Mouse (Mus musculus): ENCODE measurements around the gene Sctr. TPM values are rescaled to one million over a fixed set of nuclear protein-coding genes. Genes with fewer than 3 reads are reported as not detected.
A peak's percentile ranks its signal among the peaks of the same experiment; 100 is the strongest.

Sctr gene
- polyA plus RNA-seq, 1 experiment from 2014 or later, result 0.11 TPM

- WGBS, result 88% methylated on average over 5 of the region's 5 CpGs
- no peak for ATAC-seq (ENCODE audit: insufficient number of reproducible peaks, insufficient read depth, low FRiP score, low read depth)
- H3K9ac ChIP-seq (ENCODE audit: low read length), result no peak overlapping the region
Observed at GRCm38 (mm10) chr1:119986555-119986954, 20.1 kb upstream of the Sctr start.

DNA sequence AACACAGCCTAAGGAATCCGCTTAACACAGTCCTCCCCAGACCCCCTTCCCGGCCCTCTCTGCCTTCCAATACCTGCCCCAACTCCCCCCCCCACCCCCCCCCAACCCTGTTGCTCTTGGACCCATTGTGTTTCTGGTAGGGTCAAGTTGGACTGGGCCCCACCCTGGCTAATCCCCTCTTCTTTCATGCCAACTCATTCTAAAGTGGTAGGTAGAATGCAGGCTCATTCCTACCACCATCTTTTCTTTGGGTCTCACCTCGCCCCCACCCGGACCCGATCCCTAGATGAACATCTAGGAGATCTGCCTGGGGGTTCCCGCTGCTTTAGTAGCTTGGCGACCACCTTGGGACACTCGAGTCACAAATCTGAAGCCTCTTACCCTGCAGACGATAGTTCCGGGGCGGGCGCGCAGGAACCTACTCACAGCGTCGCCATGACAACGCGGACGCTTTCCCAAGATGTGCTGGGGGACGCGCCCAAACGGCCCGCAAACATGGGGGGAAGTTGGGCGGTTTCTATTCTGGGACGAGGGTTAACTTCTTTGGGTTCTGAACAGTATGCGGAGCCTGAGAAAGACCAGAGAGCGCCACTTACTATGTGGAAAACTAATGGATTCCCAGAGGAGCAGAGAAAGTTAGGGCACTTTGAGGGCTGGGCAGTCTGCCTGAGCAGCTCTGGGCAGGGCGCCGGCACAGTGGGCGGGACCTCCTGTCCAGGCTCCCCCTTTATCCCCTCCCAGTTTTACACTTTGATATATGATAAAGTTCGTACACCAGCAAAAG lies 9.7 kb upstream of the Sctr start, which contains the start of gene Cfap221:
Cfap221 (minus strand) TSS at position 437 of the 784 bp plus-strand sequence.
- H3K9me3 ChIP-seq (ENCODE audit: control insufficient read depth, low read length), result no peaks in the 10 kb centered on the region
- H3K9ac ChIP-seq (ENCODE audit: low read length), result peak within 1 kb of the TSS; percentile 49; the same call in 1 of the 2 replicates
- peak within 1 kb of the TSS; percentile 54 to 62 for H3K4me3 ChIP-seq (ENCODE audit: control insufficient read depth in 1 of 2, insufficient read depth in 1 of 2, low read depth in 1 of 2, low read length in 2 of 2)
- WGBS, result 6% methylated on average over 30 of the region's 30 CpGs
- no peaks in the 10 kb centered on the region for H3K27me3 ChIP-seq (ENCODE audit: control insufficient read depth, insufficient read depth, low read length)
- peak; percentile 78; the same call in 1 of the 2 replicates for ATAC-seq (ENCODE audit: insufficient number of reproducible peaks, insufficient read depth, low FRiP score, low read depth)
- no peaks in the 10 kb centered on the region for H3K36me3 ChIP-seq (ENCODE audit: control insufficient read depth, insufficient read depth, low read length)
- H3K4me2 ChIP-seq (ENCODE audit: low read length), result peak within 1 kb of the TSS; percentile 79
- H3K27ac ChIP-seq (replicated peaks in 1 of 2; ENCODE audit: control insufficient read depth in 1 of 2, insufficient read depth in 1 of 2, low read depth in 2 of 2, low read length in 2 of 2), result no peak within 1 kb of the TSS
- no peaks in the 10 kb centered on the region; a peak in 1 of 4 replicates for H3K4me1 ChIP-seq (ENCODE audit: control insufficient read depth in 2 of 2, insufficient read depth in 2 of 2, low read length in 2 of 2)

More at GRCm38 (mm10) chr1:119986555-119986954, 20.1 kb upstream of the Sctr start:
- no peaks in the 10 kb centered on the region for H3K4me1 ChIP-seq (ENCODE audit: control insufficient read depth in 2 of 2, insufficient read depth in 2 of 2, low read length in 2 of 2)
- H3K36me3 ChIP-seq (ENCODE audit: control insufficient read depth, insufficient read depth, low read length), result no peaks in the 10 kb centered on the region
- no peak overlapping the region for H3K4me3 ChIP-seq (ENCODE audit: control insufficient read depth in 1 of 2, insufficient read depth in 1 of 2, low read depth in 1 of 2, low read length in 2 of 2)
- no peak overlapping the region for H3K27ac ChIP-seq (replicated peaks in 1 of 2; ENCODE audit: control insufficient read depth in 1 of 2, insufficient read depth in 1 of 2, low read depth in 2 of 2, low read length in 2 of 2)
- H3K27me3 ChIP-seq (ENCODE audit: control insufficient read depth, insufficient read depth, low read length), result no peaks in the 10 kb centered on the region
- no peaks in the 10 kb centered on the region for H3K9me3 ChIP-seq (ENCODE audit: control insufficient read depth, low read length)
- no peak overlapping the region for H3K4me2 ChIP-seq (ENCODE audit: low read length)

DNA sequence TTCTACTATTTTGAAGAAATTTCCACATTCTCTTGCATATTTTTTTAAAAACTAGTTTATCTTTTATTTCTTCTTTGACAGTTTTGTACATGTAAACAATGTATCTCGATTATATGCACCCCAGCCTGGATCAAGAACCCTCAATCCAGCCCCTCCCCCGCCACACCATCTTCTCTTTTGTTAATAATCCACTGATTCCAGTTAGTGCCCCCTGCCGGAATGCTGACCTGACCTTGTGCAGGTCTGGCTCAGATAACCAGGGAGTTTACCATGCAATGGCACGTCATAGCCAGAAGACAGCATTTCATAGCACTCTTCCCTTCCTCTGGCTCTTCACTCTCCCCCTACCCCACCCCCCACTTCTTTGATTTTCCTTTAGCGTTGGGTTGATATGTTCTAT lies 9.1 kb upstream of the Sctr start:
- peak overlapping the region; percentile 54 to 62; a peak in 3 of 4 replicates for H3K4me3 ChIP-seq (ENCODE audit: control insufficient read depth in 1 of 2, insufficient read depth in 1 of 2, low read depth in 1 of 2, low read length in 2 of 2)
- no peaks in the 10 kb centered on the region; a peak in 1 of 4 replicates for H3K4me1 ChIP-seq (ENCODE audit: control insufficient read depth in 2 of 2, insufficient read depth in 2 of 2, low read length in 2 of 2)
- peak overlapping the region; percentile 79 for H3K4me2 ChIP-seq (ENCODE audit: low read length)
- no peak for ATAC-seq (ENCODE audit: insufficient number of reproducible peaks, insufficient read depth, low FRiP score, low read depth)
- 22% methylated on average over 5 of the region's 5 CpGs for WGBS
- no peak overlapping the region for H3K27ac ChIP-seq (replicated peaks in 1 of 2; ENCODE audit: control insufficient read depth in 1 of 2, insufficient read depth in 1 of 2, low read depth in 2 of 2, low read length in 2 of 2)
- H3K36me3 ChIP-seq (ENCODE audit: control insufficient read depth, insufficient read depth, low read length), result no peaks in the 10 kb centered on the region
- H3K9ac ChIP-seq (ENCODE audit: low read length), result no peak overlapping the region; the same call in 1 of the 2 replicates
- H3K27me3 ChIP-seq (ENCODE audit: control insufficient read depth, insufficient read depth, low read length), result no peaks in the 10 kb centered on the region
- no peaks in the 10 kb centered on the region for H3K9me3 ChIP-seq (ENCODE audit: control insufficient read depth, low read length)

GRCm38 (mm10) chr1:120007851-120008588 lies 1.3 kb downstream of the Sctr start:
- no peaks in the 10 kb centered on the region for H3K9me3 ChIP-seq (ENCODE audit: control insufficient read depth, low read length)
- no peaks in the 10 kb centered on the region for H3K36me3 ChIP-seq (ENCODE audit: control insufficient read depth, insufficient read depth, low read length)
- peak overlapping the region; percentile 43 to 45; a peak in 2 of 4 replicates for H3K4me3 ChIP-seq (ENCODE audit: control insufficient read depth in 1 of 2, insufficient read depth in 1 of 2, low read depth in 1 of 2, low read length in 2 of 2)
- peaks cover 18% of the 10 kb centered on the region; the same call in 1 of the 2 replicates for H3K27me3 ChIP-seq (ENCODE audit: control insufficient read depth, insufficient read depth, low read length)
- H3K4me1 ChIP-seq (ENCODE audit: control insufficient read depth in 2 of 2, insufficient read depth in 2 of 2, low read length in 2 of 2), result peaks cover 16 to 19% of the 10 kb centered on the region in 2 experiments
- H3K27ac ChIP-seq (replicated peaks in 1 of 2; ENCODE audit: control insufficient read depth in 1 of 2, insufficient read depth in 1 of 2, low read depth in 2 of 2, low read length in 2 of 2), result no peak overlapping the region
- ATAC-seq (ENCODE audit: insufficient number of reproducible peaks, insufficient read depth, low FRiP score, low read depth), result no peak
- 36% methylated on average over 11 of the region's 11 CpGs for WGBS
- peak overlapping the region; percentile 77 for H3K4me2 ChIP-seq (ENCODE audit: low read length)
- H3K9ac ChIP-seq (ENCODE audit: low read length), result no peak overlapping the region

- no peak overlapping the region for H3K4me2 ChIP-seq (ENCODE audit: low read length)
- H3K36me3 ChIP-seq (ENCODE audit: control insufficient read depth, insufficient read depth, low read length), result no peaks in the 10 kb centered on the region
- H3K27ac ChIP-seq (replicated peaks in 1 of 2; ENCODE audit: control insufficient read depth in 1 of 2, insufficient read depth in 1 of 2, low read depth in 2 of 2, low read length in 2 of 2), result no peak overlapping the region
- H3K9ac ChIP-seq (ENCODE audit: low read length), result no peak overlapping the region
- no peak overlapping the region for H3K4me3 ChIP-seq (ENCODE audit: control insufficient read depth in 1 of 2, insufficient read depth in 1 of 2, low read depth in 1 of 2, low read length in 2 of 2)
- no peaks in the 10 kb centered on the region for H3K9me3 ChIP-seq (ENCODE audit: control insufficient read depth, low read length)
- 84% methylated on average over 12 of the region's 12 CpGs for WGBS
- peaks cover 9 to 10% of the 10 kb centered on the region in 2 experiments; a peak in 3 of 4 replicates for H3K4me1 ChIP-seq (ENCODE audit: control insufficient read depth in 2 of 2, insufficient read depth in 2 of 2, low read length in 2 of 2)
- ATAC-seq (ENCODE audit: insufficient number of reproducible peaks, insufficient read depth, low FRiP score, low read depth), result no peak
- peaks cover 7% of the 10 kb centered on the region; the same call in 1 of the 2 replicates for H3K27me3 ChIP-seq (ENCODE audit: control insufficient read depth, insufficient read depth, low read length)
Observed at GRCm38 (mm10) chr1:120012638-120013037, 5.9 kb downstream of the Sctr start.

DNA sequence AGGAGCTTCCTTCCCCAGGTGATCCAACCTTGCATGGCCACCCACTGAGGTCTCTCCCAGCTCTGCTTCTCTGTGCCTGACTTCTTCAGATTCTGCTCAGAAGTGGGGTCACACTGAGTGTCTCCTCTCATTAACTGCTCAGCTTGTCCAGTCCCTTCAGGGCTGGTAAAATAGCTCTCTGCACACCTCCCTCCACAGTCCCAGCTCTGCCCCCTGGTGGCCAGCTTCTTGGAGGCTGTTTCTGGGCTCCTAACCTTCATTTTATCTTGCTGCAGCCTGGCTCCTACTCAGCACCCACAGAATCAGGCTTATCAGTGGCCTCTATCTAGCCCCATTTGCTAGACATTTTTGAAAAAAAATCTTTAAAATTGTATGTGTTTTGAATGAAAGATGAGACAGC lies 6.4 kb downstream of the Sctr start:
- ATAC-seq (ENCODE audit: insufficient number of reproducible peaks, insufficient read depth, low FRiP score, low read depth), result no peak
- Histone ChIP-seq H3K4me3 (ENCODE audit: control insufficient read depth in 1 of 2, insufficient read depth in 1 of 2, low read depth in 1 of 2, low read length in 2 of 2) (no peak overlapping the region), H3K36me3 (ENCODE audit: control insufficient read depth, insufficient read depth, low read length) (no peaks in the 10 kb centered on the region)

DNA sequence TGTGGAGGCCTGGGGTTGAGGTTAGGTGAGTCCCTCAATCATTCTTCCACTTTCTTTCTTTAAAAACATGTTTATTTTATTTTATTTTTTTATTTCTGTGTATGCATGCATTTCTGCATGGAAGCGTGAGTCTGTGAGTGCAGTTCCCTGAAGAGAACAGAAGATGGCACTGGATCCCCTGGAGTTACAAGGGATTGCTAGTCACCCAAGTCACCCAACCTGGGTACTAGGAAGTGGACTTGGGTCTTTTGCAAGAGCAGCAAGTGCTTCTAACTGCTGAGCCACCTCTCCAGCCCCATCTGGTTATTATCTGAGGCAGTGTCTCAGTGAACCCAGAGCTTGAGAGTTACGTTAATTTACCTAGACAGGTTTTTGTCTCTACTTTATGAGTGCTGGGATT lies 9.5 kb downstream of the Sctr start:
- Histone ChIP-seq H3K4me1 (ENCODE audit: control insufficient read depth in 2 of 2, insufficient read depth in 2 of 2, low read length in 2 of 2) (no peaks in the 10 kb centered on the region), H3K27me3 (ENCODE audit: control insufficient read depth, insufficient read depth, low read length) (no peaks in the 10 kb centered on the region), H3K9ac (ENCODE audit: low read length) (no peak overlapping the region), H3K4me3 (ENCODE audit: control insufficient read depth in 1 of 2, insufficient read depth in 1 of 2, low read depth in 1 of 2, low read length in 2 of 2) (no peak overlapping the region), H3K27ac (replicated peaks in 1 of 2; ENCODE audit: control insufficient read depth in 1 of 2, insufficient read depth in 1 of 2, low read depth in 2 of 2, low read length in 2 of 2) (no peak overlapping the region), H3K36me3 (ENCODE audit: control insufficient read depth, insufficient read depth, low read length) (no peaks in the 10 kb centered on the region), H3K9me3 (ENCODE audit: control insufficient read depth, low read length) (no peaks in the 10 kb centered on the region), H3K4me2 (ENCODE audit: low read length) (no peak overlapping the region)
- ATAC-seq (ENCODE audit: insufficient number of reproducible peaks, insufficient read depth, low FRiP score, low read depth), result no peak
- WGBS, result 84% methylated on average over 2 of the region's 2 CpGs

More for the DNA sequence above, 6.4 kb downstream of the Sctr start:
- Histone ChIP-seq H3K9ac (ENCODE audit: low read length) (no peak overlapping the region), H3K4me1 (ENCODE audit: control insufficient read depth in 2 of 2, insufficient read depth in 2 of 2, low read length in 2 of 2) (peaks cover 5 to 6% of the 10 kb centered on the region in 2 experiments; a peak in 3 of 4 replicates), H3K27ac (replicated peaks in 1 of 2; ENCODE audit: control insufficient read depth in 1 of 2, insufficient read depth in 1 of 2, low read depth in 2 of 2, low read length in 2 of 2) (no peak overlapping the region), H3K4me2 (ENCODE audit: low read length) (no peak overlapping the region), H3K9me3 (ENCODE audit: control insufficient read depth, low read length) (no peaks in the 10 kb centered on the region), H3K27me3 (ENCODE audit: control insufficient read depth, insufficient read depth, low read length) (0 out of 2 replicates have a peak, but pooled peaks cover 2% of the 10 kb centered on the region)
